Mouse (Mus musculus): Measurements from ENCODE around the gene Chsy1. TPM values are rescaled to one million over a fixed set of nuclear protein-coding genes. Genes with fewer than 3 reads are reported as not detected.

Gene Chsy1
- polyA plus RNA-seq, 1 experiment: 6.8 TPM

GRCm38 (mm10) chr7:66170802-66171505 lies 61.6 kb downstream of the Chsy1 start:
- Histone ChIP-seq H3K27me3 (ENCODE audit: control insufficient read depth, insufficient read depth, low read length) (no peaks in the 10 kb centered on the region), H3K4me1 (ENCODE audit: control insufficient read depth, insufficient read depth, low read length) (peaks cover 5% of the 10 kb centered on the region; the same call in 1 of the 2 replicates), H3K4me3 (replicated peaks; ENCODE audit: insufficient read depth, low read depth, low read length) (no peak overlapping the region), H3K27ac (ENCODE audit: insufficient read depth, low read length) (no peak overlapping the region)
- TF ChIP-seq POLR2A (IDR thresholded peaks at IDR 0.05; ENCODE audit: borderline replicate concordance, insufficient read depth, low read length): no peak
- no peak for TF ChIP-seq CTCF (IDR thresholded peaks at IDR 0.05; ENCODE audit: borderline replicate concordance, insufficient read depth, low read depth, low read length)
- DNase-seq: no peak
- WGBS: 81% methylated on average over 27 of the region's 27 CpGs

- Histone ChIP-seq H3K27me3 (ENCODE audit: control insufficient read depth, insufficient read depth, low read length) (no peaks in the 10 kb centered on the region), H3K4me3 (replicated peaks; ENCODE audit: insufficient read depth, low read depth, low read length) (no peak overlapping the region), H3K4me1 (ENCODE audit: control insufficient read depth, insufficient read depth, low read length) (peaks cover 7% of the 10 kb centered on the region), H3K27ac (ENCODE audit: insufficient read depth, low read length) (no peak overlapping the region)
- TF ChIP-seq POLR2A (IDR thresholded peaks at IDR 0.05; ENCODE audit: borderline replicate concordance, insufficient read depth, low read length) (no peak), CTCF (IDR thresholded peaks at IDR 0.05; ENCODE audit: borderline replicate concordance, insufficient read depth, low read depth, low read length) (no peak)
- DNase-seq: no peak
- 94% methylated on average over 6 of the region's 6 CpGs for WGBS
Measured at GRCm38 (mm10) chr7:66175738-66176137, 66.4 kb downstream of the Chsy1 start.

GRCm38 (mm10) chr7:66176256-66176655 lies 66.9 kb downstream of the Chsy1 start:
- DNase-seq: no peak
- H3K27me3 ChIP-seq (ENCODE audit: control insufficient read depth, insufficient read depth, low read length): no peaks in the 10 kb centered on the region
- TF ChIP-seq CTCF (IDR thresholded peaks at IDR 0.05; ENCODE audit: borderline replicate concordance, insufficient read depth, low read depth, low read length) (no peak), POLR2A (IDR thresholded peaks at IDR 0.05; ENCODE audit: borderline replicate concordance, insufficient read depth, low read length) (no peak)
- H3K4me1 ChIP-seq (ENCODE audit: control insufficient read depth, insufficient read depth, low read length): peaks cover 2% of the 10 kb centered on the region
- H3K4me3 ChIP-seq (replicated peaks; ENCODE audit: insufficient read depth, low read depth, low read length): no peak overlapping the region
- no peak overlapping the region for H3K27ac ChIP-seq (ENCODE audit: insufficient read depth, low read length)
- 82% methylated on average over 4 of the region's 4 CpGs for WGBS

GRCm38 (mm10) chr7:66176929-66177328 lies 67.6 kb downstream of the Chsy1 start:
- Histone ChIP-seq H3K27ac (ENCODE audit: insufficient read depth, low read length) (no peak overlapping the region), H3K4me1 (ENCODE audit: control insufficient read depth, insufficient read depth, low read length) (peaks cover 2% of the 10 kb centered on the region), H3K27me3 (ENCODE audit: control insufficient read depth, insufficient read depth, low read length) (no peaks in the 10 kb centered on the region), H3K4me3 (replicated peaks; ENCODE audit: insufficient read depth, low read depth, low read length) (no peak overlapping the region)
- DNase-seq: no peak
- 86% methylated on average over 4 of the region's 4 CpGs for WGBS
- no peak for TF ChIP-seq POLR2A (IDR thresholded peaks at IDR 0.05; ENCODE audit: borderline replicate concordance, insufficient read depth, low read length)
- no peak for TF ChIP-seq CTCF (IDR thresholded peaks at IDR 0.05; ENCODE audit: borderline replicate concordance, insufficient read depth, low read depth, low read length)

- WGBS: 52% methylated on average over 6 of the region's 6 CpGs
- no peaks in the 10 kb centered on the region for H3K27me3 ChIP-seq (ENCODE audit: control insufficient read depth, insufficient read depth, low read length)
- no peak overlapping the region for H3K27ac ChIP-seq (ENCODE audit: insufficient read depth, low read length)
- no peak for TF ChIP-seq CTCF (IDR thresholded peaks at IDR 0.05; ENCODE audit: borderline replicate concordance, insufficient read depth, low read depth, low read length)
- no peak overlapping the region for H3K4me3 ChIP-seq (replicated peaks; ENCODE audit: insufficient read depth, low read depth, low read length)
- DNase-seq: peak in 1 of 2 experiments; percentile 24
- H3K4me1 ChIP-seq (ENCODE audit: control insufficient read depth, insufficient read depth, low read length): peaks cover 2% of the 10 kb centered on the region
Measured at GRCm38 (mm10) chr7:66178101-66178500, 68.8 kb downstream of the Chsy1 start.

GRCm38 (mm10) chr7:66179120-66179581 lies 69.8 kb downstream of the Chsy1 start:
- H3K27me3 ChIP-seq (ENCODE audit: control insufficient read depth, insufficient read depth, low read length): no peaks in the 10 kb centered on the region
- H3K4me3 ChIP-seq (replicated peaks; ENCODE audit: insufficient read depth, low read depth, low read length): no peak overlapping the region
- DNase-seq: peak in 1 of 2 experiments; percentile 27
- no peak overlapping the region for H3K27ac ChIP-seq (ENCODE audit: insufficient read depth, low read length)
- TF ChIP-seq POLR2A (IDR thresholded peaks at IDR 0.05; ENCODE audit: borderline replicate concordance, insufficient read depth, low read length): no peak
- TF ChIP-seq CTCF (IDR thresholded peaks at IDR 0.05; ENCODE audit: borderline replicate concordance, insufficient read depth, low read depth, low read length): no peak
- WGBS: 24% methylated on average over 10 of the region's 10 CpGs
- H3K4me1 ChIP-seq (ENCODE audit: control insufficient read depth, insufficient read depth, low read length): peaks cover 2% of the 10 kb centered on the region

GRCm38 (mm10) chr7:66179711-66180110 lies 70.4 kb downstream of the Chsy1 start:
- no peak overlapping the region for H3K27ac ChIP-seq (ENCODE audit: insufficient read depth, low read length)

GRCm38 (mm10) chr7:66180260-66180659 lies 70.9 kb downstream of the Chsy1 start:
- no peak for TF ChIP-seq POLR2A (IDR thresholded peaks at IDR 0.05; ENCODE audit: borderline replicate concordance, insufficient read depth, low read length)
- no peak for TF ChIP-seq CTCF (IDR thresholded peaks at IDR 0.05; ENCODE audit: borderline replicate concordance, insufficient read depth, low read depth, low read length)
- WGBS: 88% methylated on average over 3 of the region's 3 CpGs
- no peak for DNase-seq
- H3K4me1 ChIP-seq (ENCODE audit: control insufficient read depth, insufficient read depth, low read length): peaks cover 2% of the 10 kb centered on the region
- H3K27ac ChIP-seq (ENCODE audit: insufficient read depth, low read length): no peak overlapping the region
- no peaks in the 10 kb centered on the region for H3K27me3 ChIP-seq (ENCODE audit: control insufficient read depth, insufficient read depth, low read length)
- H3K4me3 ChIP-seq (replicated peaks; ENCODE audit: insufficient read depth, low read depth, low read length): no peak overlapping the region

More at GRCm38 (mm10) chr7:66179711-66180110, 70.4 kb downstream of the Chsy1 start:
- Histone ChIP-seq H3K4me3 (replicated peaks; ENCODE audit: insufficient read depth, low read depth, low read length) (no peak overlapping the region), H3K27me3 (ENCODE audit: control insufficient read depth, insufficient read depth, low read length) (no peaks in the 10 kb centered on the region), H3K4me1 (ENCODE audit: control insufficient read depth, insufficient read depth, low read length) (peaks cover 2% of the 10 kb centered on the region)
- no peak for DNase-seq
- no peak for TF ChIP-seq CTCF (IDR thresholded peaks at IDR 0.05; ENCODE audit: borderline replicate concordance, insufficient read depth, low read depth, low read length)
- TF ChIP-seq POLR2A (IDR thresholded peaks at IDR 0.05; ENCODE audit: borderline replicate concordance, insufficient read depth, low read length): no peak
- WGBS: 39% methylated on average over 7 of the region's 7 CpGs
